Mouse (Mus musculus): ENCODE data around the gene Asna1.

The Asna1 gene

DNA sequence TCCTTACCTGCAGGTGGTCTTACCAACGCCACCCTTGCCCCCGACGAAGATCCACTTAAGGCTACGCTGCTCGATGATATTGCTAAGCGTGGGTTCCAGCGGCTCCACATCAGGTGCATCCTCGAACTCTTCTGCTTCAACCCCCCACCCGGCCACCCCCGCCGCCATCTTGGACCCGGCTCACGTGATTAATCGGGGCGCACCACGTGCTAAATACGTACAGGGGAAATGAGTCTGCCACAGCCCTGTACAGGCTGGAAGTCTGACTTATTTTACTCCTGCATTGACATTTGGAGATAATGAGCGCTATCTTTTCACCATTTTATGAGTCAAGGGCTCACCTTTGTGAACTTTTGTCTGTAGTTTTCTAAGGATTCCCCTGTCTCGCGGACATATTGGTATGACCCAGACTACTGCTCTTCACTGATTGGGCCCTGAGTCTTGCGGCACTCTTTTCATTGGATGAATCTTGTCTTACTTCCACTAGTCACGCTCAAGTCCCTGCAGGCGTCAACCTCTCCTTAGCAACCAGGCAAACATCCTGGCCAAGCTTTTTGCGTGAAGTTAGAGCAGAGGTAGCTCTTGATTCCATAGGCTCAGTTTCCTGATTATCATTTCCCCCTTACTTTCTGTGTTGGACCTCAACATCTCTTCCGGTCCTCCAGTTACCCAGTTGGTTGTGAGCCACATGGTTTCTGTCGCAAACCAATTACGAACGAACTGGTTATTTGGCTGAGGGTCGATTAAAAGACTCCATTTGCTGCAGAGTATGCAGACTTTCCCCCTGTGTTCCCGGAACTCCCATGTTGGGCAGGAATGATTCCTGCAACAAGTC lies at the start of gene Asna1:
Asna1 (minus strand) TSS at position 184 of the 835 bp plus-strand sequence.
- peak; percentile 98 for DNase-seq (ENCODE audit: low read depth)

DNA sequence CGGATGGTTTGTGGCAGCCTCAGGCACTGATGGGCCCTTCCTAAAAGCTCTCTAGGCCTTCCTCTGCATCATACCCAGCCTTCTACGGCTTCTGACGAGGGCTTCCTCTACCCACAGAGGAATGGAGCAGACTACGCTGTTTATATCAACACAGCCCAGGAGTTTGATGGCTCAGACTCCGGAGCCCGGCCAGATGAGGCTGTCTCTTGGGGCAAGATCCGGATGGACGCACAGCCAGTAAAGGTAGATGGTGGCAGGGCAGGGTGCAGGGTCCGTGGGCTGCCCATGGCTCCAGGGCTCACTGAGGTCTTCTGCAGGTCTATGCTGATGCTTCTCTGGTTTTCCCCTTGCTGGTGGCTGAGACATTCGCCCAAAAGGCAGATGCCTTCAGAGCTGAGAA lies 49.5 kb upstream of the Asna1 start:
- no peak for DNase-seq (ENCODE audit: low read depth)

DNA sequence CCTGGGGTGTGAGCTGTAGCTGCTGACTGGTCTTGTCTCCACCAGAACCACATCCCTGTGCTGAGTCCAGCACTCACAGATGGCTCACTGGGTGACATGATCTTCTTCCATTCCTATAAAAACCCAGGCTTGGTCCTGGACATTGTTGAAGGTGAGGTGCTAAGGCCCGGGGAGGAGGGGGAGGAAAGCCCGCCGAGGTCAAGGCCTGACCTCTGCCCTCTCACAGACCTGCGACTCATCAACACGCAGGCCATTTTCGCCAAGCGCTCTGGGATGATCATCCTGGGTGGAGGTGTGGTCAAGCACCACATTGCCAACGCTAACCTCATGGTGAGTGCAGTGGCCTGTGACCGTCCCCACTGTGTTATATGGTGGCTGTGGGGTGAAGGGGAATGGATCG lies 49.1 kb upstream of the Asna1 start:
- no peak for DNase-seq (ENCODE audit: low read depth)

DNA sequence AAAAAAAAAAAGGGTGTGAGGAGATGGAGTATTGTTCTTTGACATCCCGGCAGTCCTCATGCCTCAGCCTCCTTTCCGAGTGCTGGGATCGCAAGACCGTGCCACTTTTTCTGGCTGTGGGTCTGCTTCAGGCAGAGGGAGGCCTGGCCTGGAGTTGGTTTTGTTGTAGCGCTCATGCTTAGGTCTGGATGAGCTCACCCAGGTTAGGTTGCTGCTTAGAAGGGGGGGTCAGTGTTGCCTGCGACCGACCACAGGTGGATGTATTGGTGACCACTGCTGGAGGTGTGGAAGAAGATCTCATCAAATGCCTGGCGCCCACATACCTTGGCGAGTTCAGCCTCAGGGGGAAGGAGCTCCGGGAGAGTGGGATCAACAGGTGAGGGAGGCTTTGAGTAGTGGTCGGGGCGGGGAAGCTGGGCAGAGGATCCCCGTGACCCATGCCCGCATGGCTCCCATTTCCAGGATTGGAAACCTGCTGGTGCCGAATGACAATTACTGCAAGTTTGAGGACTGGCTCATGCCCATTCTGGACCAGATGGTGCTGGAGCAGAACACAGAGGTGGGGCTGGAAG lies 48.0 kb upstream of the Asna1 start:
- DNase-seq (ENCODE audit: low read depth): no peak

DNA sequence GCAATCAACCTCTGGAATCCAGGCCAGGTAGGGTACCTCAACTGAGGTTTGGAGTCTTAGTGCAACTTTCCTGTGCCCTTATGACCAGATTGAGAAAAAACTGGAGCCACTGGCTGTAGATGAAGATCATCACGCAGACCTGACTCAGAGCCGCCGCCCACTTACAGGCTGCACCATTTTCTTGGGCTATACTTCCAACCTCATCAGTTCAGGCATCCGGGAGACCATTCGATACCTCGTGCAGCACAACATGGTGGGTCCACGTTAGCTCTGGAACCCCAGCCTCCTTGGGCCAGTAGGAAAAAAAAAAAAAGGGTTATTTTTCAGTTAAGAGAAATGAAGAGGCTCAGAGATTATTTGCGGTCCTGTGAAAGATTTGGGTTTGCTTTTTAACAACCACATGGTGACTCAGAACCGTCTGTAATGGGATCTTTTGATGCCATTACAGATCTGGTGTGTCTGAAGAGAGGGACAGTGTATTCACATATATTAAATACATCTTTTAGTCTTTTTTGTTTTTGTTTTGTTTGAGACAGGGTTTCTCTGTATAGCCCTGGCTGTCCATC lies 47.4 kb upstream of the Asna1 start:
- DNase-seq (ENCODE audit: low read depth): peak; percentile 66

DNA sequence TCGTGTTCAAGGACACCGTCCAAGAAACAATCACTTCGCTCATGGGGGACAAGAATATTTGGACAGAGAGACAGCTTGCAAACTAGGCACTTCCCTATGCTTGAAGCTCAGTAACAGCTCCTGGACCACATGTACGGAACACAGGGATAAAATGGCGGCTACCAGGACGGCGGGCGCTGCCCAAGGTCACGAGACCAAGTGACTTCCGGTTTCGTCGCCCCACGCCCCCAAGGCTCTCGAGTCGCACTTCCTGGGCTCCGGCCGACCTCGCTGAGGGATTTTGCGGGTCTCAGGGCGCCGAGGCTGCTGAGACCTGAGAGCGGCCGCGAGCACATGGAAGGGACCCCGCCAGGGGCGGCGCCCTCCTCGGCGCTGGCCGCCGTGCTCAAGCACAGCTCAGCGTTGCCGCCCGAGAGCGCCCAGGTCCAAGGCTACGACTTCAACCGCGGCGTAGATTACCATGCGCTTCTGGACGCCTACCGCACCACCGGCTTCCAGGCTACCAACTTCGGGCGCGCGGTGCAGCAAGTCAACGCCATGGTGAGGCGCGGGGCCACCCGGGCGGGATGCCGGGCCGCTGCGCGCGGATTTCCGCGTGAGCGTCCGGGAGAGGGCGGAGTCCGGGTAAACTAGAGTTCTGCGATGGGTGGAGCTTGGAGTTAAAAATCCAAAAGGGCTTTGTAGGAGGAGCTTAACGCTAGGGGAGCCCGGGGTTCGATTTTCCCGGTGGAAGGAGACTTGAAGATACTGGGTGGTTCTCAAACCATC lies 46.6 kb upstream of the Asna1 start, which contains the start of gene Dhps:
Dhps (plus strand) TSS at position 244 of the 768 bp plus-strand sequence.
- DNase-seq (ENCODE audit: low read depth): peak; percentile 93

DNA sequence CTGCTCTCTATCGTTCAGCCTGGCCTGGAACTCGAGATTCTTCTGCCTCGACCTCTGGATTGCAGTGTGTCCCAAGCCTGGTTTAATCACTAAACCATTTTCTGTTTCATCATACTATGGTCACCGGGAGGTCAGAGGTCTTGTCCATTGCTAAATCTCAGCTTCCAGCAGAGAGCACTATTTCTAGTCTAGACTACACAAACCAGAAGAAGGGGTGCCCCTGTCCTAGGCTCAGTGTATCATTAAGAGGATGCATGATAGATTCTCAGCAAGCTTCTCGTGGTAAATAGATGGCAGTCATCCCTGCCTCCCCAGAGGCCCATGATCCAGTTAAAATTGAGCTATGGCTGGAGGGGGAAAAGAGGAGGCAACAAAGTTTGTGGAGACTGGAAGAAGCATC lies 46.0 kb upstream of the Asna1 start:
- peak; percentile 82 for DNase-seq (ENCODE audit: low read depth)

DNA sequence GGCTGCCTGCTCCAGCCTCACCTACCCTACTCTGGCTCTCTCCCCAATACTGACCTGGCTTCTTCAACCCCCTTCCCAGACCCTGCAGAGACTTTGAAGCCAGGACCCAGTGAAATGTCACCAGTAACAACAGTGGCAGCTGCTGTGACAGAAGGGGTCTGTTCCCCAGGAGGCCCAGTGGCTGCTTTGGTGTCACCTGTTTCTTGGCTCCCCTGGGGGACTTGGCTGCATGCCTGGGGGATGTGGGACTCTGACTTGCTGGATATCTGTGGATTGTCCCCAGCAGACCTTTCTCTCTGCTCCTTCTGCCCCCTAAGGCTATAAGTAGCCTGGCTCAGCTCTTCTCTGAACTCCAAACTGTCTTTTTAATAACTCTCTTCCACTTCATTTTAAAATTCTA lies 42.9 kb upstream of the Asna1 start, which contains the start of gene Gm5741:
Gm5741 (minus strand) TSS at position 1 of the 400 bp plus-strand sequence.
- DNase-seq (ENCODE audit: low read depth): no peak

DNA sequence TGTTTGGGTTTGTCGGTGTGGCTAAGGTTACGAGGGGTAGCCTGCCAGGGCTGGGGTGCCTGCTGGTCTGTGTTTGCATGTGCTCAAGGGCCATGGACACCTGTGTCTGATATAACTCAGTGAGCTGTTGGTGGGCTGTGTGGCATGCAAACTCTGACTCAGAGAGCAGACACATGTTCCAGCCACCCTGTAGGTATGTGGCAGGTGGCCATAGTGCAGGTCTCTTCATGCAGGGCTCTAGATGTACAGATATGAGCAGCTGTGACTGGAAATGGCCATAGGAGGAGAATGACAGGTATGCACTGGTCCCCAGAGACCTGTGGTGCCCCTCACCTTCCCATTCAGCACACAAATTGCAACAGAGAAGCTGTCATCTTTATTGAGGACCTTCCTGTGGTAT lies 42.1 kb upstream of the Asna1 start:
- no peak for DNase-seq (ENCODE audit: low read depth)

DNA sequence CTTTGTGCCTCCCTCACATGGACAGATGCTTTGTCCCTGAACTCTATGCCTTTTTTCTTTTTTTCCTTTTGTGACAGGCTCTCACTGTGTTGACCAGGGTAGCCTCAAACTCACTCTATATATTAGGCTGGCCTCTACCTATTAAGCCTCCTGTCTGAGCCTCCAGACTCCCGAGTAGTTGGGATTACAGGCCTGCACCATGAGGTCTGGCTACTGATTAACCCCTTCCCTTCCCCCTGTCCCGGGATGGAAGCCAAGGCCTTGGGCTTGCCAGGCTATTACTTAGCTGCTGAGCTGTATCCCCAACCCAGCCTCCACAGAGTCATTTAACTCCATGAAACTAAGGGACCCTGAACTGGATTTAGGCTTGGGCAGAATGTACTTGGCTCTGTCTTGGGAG lies 40.1 kb upstream of the Asna1 start:
- DNase-seq (ENCODE audit: low read depth): no peak

DNA sequence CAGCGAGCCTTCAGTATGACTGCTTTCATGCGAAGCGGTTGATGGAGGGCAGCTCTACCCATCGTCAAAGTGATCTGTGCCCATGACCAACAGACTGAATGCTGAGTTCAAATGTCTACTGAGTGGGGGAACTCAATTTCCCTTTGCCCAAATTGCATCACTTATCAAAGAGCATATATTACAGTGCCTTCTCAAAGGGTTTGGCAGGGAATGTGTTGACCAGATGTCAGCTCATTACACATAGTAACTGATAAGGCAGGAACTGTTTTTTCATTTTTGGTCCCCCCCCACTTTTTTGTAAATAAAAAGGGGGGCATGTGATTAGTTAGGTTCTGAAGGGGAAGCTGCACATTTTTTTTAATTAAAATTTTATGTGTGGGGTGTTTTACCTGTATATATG lies 37.5 kb upstream of the Asna1 start:
- no peak for DNase-seq (ENCODE audit: low read depth)

DNA sequence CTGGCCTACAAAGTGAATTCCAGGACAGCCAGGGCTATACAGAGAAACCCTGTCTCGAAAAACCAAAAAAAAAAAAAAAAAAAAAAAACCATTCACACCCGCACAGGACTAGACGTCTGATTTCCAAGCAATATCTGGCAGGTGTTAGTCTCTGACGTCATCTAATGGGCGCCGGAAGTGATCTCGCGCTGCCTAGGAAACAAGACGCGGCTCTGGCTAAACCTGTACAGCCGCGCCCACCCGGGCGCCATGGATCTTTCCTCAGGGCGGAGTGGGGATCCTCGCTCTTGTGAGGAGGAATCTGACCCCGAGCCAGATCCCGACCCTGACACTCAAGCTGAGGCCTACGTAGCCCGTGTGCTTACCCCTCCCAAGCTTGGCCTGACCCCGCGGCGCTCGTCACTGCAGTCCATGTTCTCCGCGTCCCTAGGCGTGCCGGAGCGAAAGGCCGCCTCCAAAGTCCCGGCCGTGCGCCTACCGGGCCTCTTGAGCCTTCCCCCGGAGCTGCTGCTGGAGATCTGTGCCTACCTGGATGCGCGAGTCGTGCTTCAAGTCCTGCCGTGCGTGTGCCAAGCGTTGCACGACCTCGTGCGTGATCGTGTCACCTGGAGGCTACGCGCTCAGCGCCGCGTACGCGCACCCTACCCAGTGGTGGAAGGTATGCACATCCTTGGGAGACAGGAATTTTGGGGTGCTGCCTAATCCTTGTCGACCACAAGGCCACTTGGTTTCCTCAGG lies 35.0 kb upstream of the Asna1 start, which contains the start of gene Fbxw9:
Fbxw9 (plus strand) TSS at position 177 of the 738 bp plus-strand sequence.
- DNase-seq (ENCODE audit: low read depth): peak; percentile 93

DNA sequence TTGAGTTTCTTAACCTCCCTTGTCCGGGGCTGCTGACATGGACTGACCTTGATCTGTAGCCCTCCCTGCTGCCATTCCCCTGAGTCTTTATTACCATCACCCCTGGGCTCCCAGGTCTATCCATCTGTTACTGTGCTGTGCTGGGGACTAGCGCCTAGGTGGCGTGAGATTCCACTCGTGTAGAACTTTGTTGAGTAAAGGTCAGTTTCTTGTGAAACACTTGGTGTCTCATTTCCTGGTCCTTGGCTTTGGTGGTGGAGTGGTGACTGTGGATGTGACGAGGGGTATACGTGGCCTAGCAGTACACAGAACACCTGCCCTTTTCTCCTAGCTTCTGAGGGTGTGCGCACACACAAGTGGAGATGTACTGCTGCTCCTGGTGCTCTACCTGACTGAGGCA lies 32.3 kb upstream of the Asna1 start:
- DNase-seq (ENCODE audit: low read depth): peak; percentile 34

DNA sequence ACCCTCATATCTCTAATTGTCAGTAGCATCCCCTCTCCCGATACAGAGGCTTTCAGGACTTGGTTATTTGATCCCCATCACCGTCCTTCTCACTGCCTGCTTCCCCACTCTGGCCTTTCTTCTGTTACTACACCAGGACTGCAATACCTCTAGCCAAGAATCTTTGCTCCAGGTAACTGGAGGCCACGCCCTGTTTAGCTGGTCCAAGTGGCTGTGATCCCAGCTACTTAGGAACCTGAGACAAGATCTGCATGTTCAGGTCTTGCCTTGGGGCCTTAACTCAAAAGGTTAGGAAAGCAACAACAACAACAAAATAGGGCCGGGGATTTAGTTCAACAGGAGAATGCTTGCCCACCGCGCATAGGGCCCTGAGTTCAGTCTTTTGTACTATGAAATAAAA lies 18.5 kb upstream of the Asna1 start:
- no peak for DNase-seq (ENCODE audit: low read depth)

DNA sequence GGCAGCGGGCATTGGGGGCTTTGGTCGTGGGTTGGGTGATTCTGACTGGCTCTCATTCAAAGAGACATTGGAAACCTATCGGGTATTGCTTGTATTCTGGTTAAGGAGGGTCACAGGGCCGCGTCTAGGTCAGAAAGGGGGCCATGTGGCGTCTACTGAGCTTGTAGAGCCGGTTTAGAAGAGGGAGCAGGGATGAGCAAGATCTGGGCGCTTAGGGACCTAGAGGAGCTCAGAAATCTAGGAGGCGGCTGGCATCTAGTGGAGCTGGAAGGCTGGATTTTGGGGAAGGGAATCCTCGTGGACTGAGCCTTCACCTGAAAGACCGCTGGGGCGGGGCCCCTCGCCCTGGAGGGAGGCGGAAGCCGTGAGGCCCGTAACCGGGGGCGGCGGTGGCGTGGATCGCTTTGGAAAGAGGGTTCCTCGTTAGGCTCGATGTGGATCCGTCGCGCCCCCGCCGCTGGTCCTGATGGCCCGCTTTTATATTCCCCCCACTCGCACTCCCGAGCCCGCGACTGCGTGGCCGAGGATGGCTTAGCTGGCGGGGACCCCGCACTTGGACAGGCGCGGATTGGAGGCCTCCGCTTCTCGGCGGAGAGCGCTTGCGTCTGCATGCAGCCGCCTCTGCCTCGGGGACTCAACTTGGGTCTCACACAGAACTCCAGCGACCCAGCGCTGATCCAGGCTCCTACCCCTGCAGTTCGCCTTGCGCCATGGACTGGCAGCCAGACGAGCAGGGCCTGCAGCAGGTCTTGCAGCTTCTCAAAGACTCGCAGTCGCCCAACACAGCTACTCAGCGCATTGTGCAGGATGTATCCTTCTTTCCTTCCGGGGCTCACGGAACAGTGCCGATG lies 12.8 kb upstream of the Asna1 start:
- DNase-seq (ENCODE audit: low read depth): peak; percentile 56

DNA sequence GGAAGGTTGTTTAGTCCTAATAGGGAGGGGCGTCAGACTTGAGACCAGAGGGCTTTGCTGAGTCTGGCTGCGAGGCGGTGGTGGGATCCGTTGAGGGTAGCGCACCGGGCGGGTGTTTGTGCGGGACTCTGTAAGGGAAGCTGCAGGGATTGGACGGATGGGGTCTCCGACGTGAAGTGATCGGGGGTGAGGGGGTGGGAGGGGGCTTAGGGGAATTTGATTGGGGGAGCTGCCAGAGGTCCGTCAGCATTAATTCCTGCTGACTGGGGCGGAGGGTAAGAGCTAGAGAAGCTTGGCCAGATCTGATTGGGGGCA lies 12.2 kb upstream of the Asna1 start:
- DNase-seq (ENCODE audit: low read depth): no peak

DNA sequence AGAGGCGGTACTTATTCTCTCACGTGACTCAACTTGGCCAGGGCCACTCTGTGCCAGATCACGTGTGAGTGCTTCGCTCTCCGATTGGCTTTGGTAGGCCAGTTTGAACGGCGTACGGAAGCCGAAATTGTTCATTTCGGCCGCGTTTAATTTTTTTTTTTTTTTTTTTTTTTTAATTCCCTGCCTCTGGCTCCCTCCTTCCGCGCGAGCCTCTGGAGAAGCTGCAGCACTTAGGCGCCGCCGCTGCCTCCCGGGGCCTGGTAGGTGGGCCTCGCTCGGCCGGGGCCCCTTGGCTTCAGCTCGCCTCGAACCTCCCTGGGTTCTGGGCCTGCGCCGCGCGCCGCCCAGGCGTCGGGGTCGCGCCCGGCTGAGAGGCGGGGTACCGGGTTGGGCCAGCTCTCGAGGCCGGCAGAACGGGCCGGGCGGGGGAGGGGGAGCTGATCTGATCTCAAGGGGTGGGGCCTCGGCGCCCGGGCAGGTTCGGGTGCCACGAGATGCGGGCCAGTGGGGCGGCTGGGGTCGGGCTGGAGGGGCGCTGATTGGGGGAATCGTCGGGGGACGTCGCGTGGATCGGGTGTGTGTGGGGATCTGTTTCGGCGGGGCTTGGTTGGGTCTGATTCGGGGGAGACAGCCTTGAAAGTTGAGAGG lies 11.8 kb upstream of the Asna1 start, which contains the start of gene Tnpo2:
Tnpo2 (plus strand) TSS at position 198 of the 648 bp plus-strand sequence.
- DNase-seq (ENCODE audit: low read depth): peak; percentile 99

DNA sequence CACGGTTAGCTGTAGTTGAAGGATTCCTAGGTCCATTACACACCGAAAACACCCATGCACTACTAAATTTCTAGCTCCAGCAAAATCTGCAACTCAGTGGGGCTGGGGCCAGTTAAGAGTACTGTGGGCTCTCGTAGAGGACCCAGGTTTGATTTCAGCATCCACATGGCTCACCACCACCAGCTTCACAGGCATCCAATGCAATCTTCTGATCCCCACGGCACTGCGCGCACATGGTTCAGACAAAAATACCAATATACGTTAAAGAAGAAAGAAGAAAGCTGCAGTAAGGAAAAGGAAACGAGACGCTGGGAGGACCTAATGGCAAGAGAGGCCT lies 11.3 kb upstream of the Asna1 start:
- no peak for DNase-seq (ENCODE audit: low read depth)

DNA sequence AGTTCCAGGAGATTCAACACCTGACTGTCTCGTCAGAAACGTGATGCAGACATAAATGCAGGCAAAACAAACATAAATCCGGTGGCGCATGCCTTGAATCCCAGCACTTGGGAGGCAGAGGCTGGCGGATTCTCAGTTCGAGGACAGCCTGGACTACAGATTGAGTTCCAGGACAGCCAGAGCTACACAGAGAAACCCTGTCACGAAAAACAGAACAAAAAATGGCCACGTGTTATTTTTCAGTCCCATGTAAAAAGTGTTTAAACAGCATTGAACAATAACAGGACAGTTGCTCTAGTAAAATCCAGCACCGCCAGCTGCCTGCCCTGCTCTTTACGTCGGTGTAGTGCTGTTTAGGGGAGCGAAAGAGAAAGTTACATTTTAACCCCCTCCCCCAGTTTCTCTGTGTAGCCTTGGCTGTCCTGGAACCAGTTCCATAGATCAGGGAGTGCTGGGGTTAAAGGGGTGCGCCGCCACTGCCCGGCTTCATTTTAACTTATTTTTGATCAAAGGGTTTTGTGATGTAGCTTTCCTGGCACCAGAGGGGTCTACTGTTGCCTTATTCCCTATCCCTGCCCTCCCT lies 10.7 kb upstream of the Asna1 start:
- peak; percentile 68 for DNase-seq (ENCODE audit: low read depth)

DNA sequence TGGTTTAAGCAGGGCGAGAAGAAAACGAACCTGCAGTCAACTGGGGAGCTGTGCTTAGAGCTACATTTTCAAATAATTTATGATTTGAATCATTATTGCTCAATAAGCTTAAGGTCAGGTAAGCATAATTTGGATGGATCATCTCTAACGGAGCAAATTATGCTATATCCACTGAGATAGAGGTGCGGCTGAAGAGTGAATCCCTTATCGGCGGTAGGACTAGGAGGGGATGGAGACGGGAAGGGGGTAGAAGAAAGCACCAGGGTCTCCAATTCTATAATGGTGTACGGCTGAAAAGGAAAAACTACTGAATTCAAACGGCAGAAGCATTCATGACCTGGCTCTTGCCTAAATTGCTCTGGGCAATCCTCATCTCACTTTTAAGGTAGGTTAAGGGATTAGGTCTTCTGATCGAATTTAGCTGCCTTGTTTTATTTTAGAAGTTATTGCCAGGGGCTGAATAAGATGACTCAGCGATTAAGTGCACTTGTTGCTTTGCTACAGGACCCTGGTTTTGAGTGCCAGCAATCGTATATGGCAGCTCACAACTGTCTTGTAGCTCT lies 10.2 kb upstream of the Asna1 start:
- DNase-seq (ENCODE audit: low read depth): no peak
